In genomic region chr3:144141786-144142185, GRCm38 (mm10) we compare ENCODE assay signal across 16 mouse cellular contexts.
DNase-seq lines count a peak whose midpoint lies in the region; ATAC-seq lines count a peak whose summit lies in the region.
"Had no signal": no experiment of that assay in that cellular context is flagged by ENCODE, and none has a peak within 500 bp of the region (broad histone marks: within the 10 kb centered on the region; RNA-seq: fewer than 3 reads in every experiment).

No protein-coding gene starts in this region.

- no peak overlapping the region for H3K27ac ChIP-seq in forebrain, embryonic 15.5 days (replicated peaks)
- no peak overlapping the region for H3K27ac ChIP-seq in forebrain, embryonic 11.5 days (ENCODE audit: low read depth, low read length)
- no peak overlapping the region for H3K27ac ChIP-seq in neural tube, embryonic 13.5 days (replicated peaks)
- H3K27ac ChIP-seq in hindbrain, embryonic 11.5 days (ENCODE audit: low read depth, low read length): no peak overlapping the region
- H3K27ac ChIP-seq: embryonic facial prominence, embryonic 12.5 days; heart, embryonic 15.5 days; hindbrain, embryonic 13.5 days; intestine, embryonic 15.5 days; limb, embryonic 15.5 days; midbrain, embryonic 10.5 days had no signal

- H3K4me3 ChIP-seq in forebrain, embryonic 15.5 days: no peak overlapping the region
- H3K4me3 ChIP-seq in forebrain, embryonic 11.5 days (ENCODE audit: low read depth, low read length): no peak overlapping the region
- no peak overlapping the region for H3K4me3 ChIP-seq in neural tube, embryonic 13.5 days
- no peak overlapping the region for H3K4me3 ChIP-seq in hindbrain, embryonic 11.5 days (ENCODE audit: low read depth, low read length)
- H3K4me3 ChIP-seq: embryonic facial prominence, embryonic 12.5 days; heart, embryonic 15.5 days; hindbrain, embryonic 13.5 days; intestine, embryonic 15.5 days; limb, embryonic 15.5 days; midbrain, embryonic 10.5 days had no signal

- DNase-seq in forebrain, embryonic 11.5 days (ENCODE audit: low spot score): no peak
- DNase-seq in neural tube, embryonic 10.5 days (ENCODE audit: extremely low spot score, low spot score): no peak
- DNase-seq in layer of hippocampus, adult 8-10 months (ENCODE audit: low spot score in 2 of 2): peak; percentile 57 to 66
- peak; percentile 34 to 43 for DNase-seq in right cerebral cortex, postnatal 10 days (ENCODE audit: low spot score in 2 of 2)
- no peak for DNase-seq in hindbrain, embryonic 11.5 days (ENCODE audit: low spot score)
- DNase-seq in cerebellum, adult 9-11 months: no peak
- DNase-seq: liver, postnatal 0 days; thymus, postnatal 4 days had no signal

- no peaks in the 10 kb centered on the region for H3K36me3 ChIP-seq in forebrain, embryonic 15.5 days
- no peaks in the 10 kb centered on the region for H3K36me3 ChIP-seq in forebrain, embryonic 11.5 days (ENCODE audit: control insufficient read depth, insufficient read depth, low read length)
- H3K36me3 ChIP-seq in neural tube, embryonic 13.5 days: no peaks in the 10 kb centered on the region
- H3K36me3 ChIP-seq in hindbrain, embryonic 11.5 days (ENCODE audit: control insufficient read depth, insufficient read depth, low read length): no peaks in the 10 kb centered on the region
- H3K36me3 ChIP-seq: embryonic facial prominence, embryonic 12.5 days; heart, embryonic 15.5 days; hindbrain, embryonic 13.5 days; intestine, embryonic 15.5 days; limb, embryonic 15.5 days; midbrain, embryonic 10.5 days had no signal

- 69% methylated on average over 8 of the region's 8 CpGs for WGBS in forebrain, embryonic 15.5 days
- WGBS in forebrain, embryonic 11.5 days: 85% methylated on average over 8 of the region's 8 CpGs
- 67% methylated on average over 8 of the region's 8 CpGs for WGBS in neural tube, embryonic 13.5 days
- 87% methylated on average over 8 of the region's 8 CpGs for WGBS in hindbrain, embryonic 11.5 days

- H3K4me1 ChIP-seq in forebrain, embryonic 15.5 days: no peaks in the 10 kb centered on the region
- H3K4me1 ChIP-seq in forebrain, embryonic 11.5 days (replicated peaks; ENCODE audit: control insufficient read depth, insufficient read depth, low read length): no peaks in the 10 kb centered on the region
- H3K4me1 ChIP-seq in neural tube, embryonic 13.5 days (replicated peaks): peaks cover 4% of the 10 kb centered on the region; the same call in 1 of the 2 replicates
- H3K4me1 ChIP-seq in hindbrain, embryonic 11.5 days (replicated peaks; ENCODE audit: control insufficient read depth, insufficient read depth, low read length): no peaks in the 10 kb centered on the region
- H3K4me1 ChIP-seq: embryonic facial prominence, embryonic 12.5 days; limb, embryonic 15.5 days; midbrain, embryonic 10.5 days had no signal

- no peak overlapping the region for H3K9ac ChIP-seq in forebrain, embryonic 15.5 days (replicated peaks)
- H3K9ac ChIP-seq in forebrain, embryonic 11.5 days (ENCODE audit: low read length): no peak overlapping the region
- no peak overlapping the region for H3K9ac ChIP-seq in neural tube, embryonic 13.5 days
- no peak overlapping the region for H3K9ac ChIP-seq in hindbrain, embryonic 11.5 days (ENCODE audit: low read depth, low read length)
- H3K9ac ChIP-seq: embryonic facial prominence, embryonic 12.5 days; heart, embryonic 15.5 days; hindbrain, embryonic 13.5 days; intestine, embryonic 15.5 days; limb, embryonic 15.5 days; liver, postnatal 0 days had no signal

- H3K4me2 ChIP-seq in forebrain, embryonic 15.5 days (replicated peaks): no peak overlapping the region
- no peak overlapping the region for H3K4me2 ChIP-seq in forebrain, embryonic 11.5 days (ENCODE audit: low read depth, low read length, severe bottlenecking)
- no peak overlapping the region for H3K4me2 ChIP-seq in neural tube, embryonic 13.5 days
- no peak overlapping the region for H3K4me2 ChIP-seq in hindbrain, embryonic 11.5 days (replicated peaks; ENCODE audit: low read depth, low read length)
- H3K4me2 ChIP-seq: embryonic facial prominence, embryonic 12.5 days; heart, embryonic 15.5 days; hindbrain, embryonic 13.5 days; intestine, embryonic 15.5 days; limb, embryonic 15.5 days had no signal

- no peaks in the 10 kb centered on the region for H3K9me3 ChIP-seq in forebrain, embryonic 15.5 days
- H3K9me3 ChIP-seq in forebrain, embryonic 11.5 days (ENCODE audit: control insufficient read depth, low read length): no peaks in the 10 kb centered on the region
- no peaks in the 10 kb centered on the region for H3K9me3 ChIP-seq in neural tube, embryonic 13.5 days
- H3K9me3 ChIP-seq in hindbrain, embryonic 11.5 days (ENCODE audit: control insufficient read depth, low read length): no peaks in the 10 kb centered on the region
- H3K9me3 ChIP-seq: embryonic facial prominence, embryonic 12.5 days; heart, embryonic 15.5 days; hindbrain, embryonic 13.5 days; intestine, embryonic 15.5 days; limb, embryonic 15.5 days; midbrain, embryonic 10.5 days had no signal

- H3K27me3 ChIP-seq in forebrain, embryonic 15.5 days: no peaks in the 10 kb centered on the region
- no peaks in the 10 kb centered on the region for H3K27me3 ChIP-seq in forebrain, embryonic 11.5 days (ENCODE audit: control insufficient read depth, insufficient read depth, low read length)
- no peaks in the 10 kb centered on the region for H3K27me3 ChIP-seq in neural tube, embryonic 13.5 days
- no peaks in the 10 kb centered on the region for H3K27me3 ChIP-seq in hindbrain, embryonic 11.5 days (ENCODE audit: control insufficient read depth, insufficient read depth, low read length)
- H3K27me3 ChIP-seq: embryonic facial prominence, embryonic 12.5 days; heart, embryonic 15.5 days; hindbrain, embryonic 13.5 days; intestine, embryonic 15.5 days; limb, embryonic 15.5 days had no signal

- 0 out of 2 replicates have a peak, but pooled peaks have one; percentile 32 for ATAC-seq in forebrain, embryonic 15.5 days (replicated peaks)
- ATAC-seq in forebrain, embryonic 11.5 days (replicated peaks; ENCODE audit: low FRiP score): no peak
- 0 out of 2 replicates have a peak, but pooled peaks have one; percentile 19 for ATAC-seq in neural tube, embryonic 13.5 days (ENCODE audit: low read depth)
- no peak for ATAC-seq in hindbrain, embryonic 11.5 days (ENCODE audit: low FRiP score)
- ATAC-seq: intestine, embryonic 15.5 days; liver, postnatal 0 days had no signal

Comparison
In these comparisons a context has a peak if more than half of its experiments do, and no peak if none do; other contexts are left out.
1. ATAC-seq: peak in forebrain, embryonic 15.5 days (single experiment) and neural tube, embryonic 13.5 days (single experiment); none in forebrain, embryonic 11.5 days (single experiment) and hindbrain, embryonic 11.5 days (single experiment).
2. DNase-seq: peak in layer of hippocampus, adult 8-10 months (2 of 2) and right cerebral cortex, postnatal 10 days (2 of 2); none in forebrain, embryonic 11.5 days (single experiment), neural tube, embryonic 10.5 days (single experiment), hindbrain, embryonic 11.5 days (single experiment) and cerebellum, adult 9-11 months (single experiment).